Mouse (Mus musculus) hindbrain, postnatal 0 days (tissue): ENCODE results near the gene Timm29. TPM values are rescaled to one million over a fixed set of nuclear protein-coding genes. Genes with fewer than 3 reads are reported as not detected.
A peak's percentile ranks its signal among the peaks of the same experiment; 100 is the strongest.

Source experiments
- ATAC-seq: fragments of 200-750 bp; cut with Nextera tagmentation; 2 replicates; pipeline ENCODE4 v1.8.0; 2017; ENCODE audit warnings: mild to moderate bottlenecking, moderate TSS enrichment, moderate library complexity
- DNase-seq: peaks from one replicate; pipeline ENCODE4 v3.0.0-alpha.2; 2015; ENCODE audit warnings: low spot score
- H3K27ac ChIP-seq: fragments of 300-500 bp; sonication (generic); 2 replicates; pipeline ENCODE4 v1.5.1; 2014; ENCODE audit warnings: mild to moderate bottlenecking
- H3K27me3 ChIP-seq: fragments of 300-500 bp; sonication (generic); 2 replicates; pipeline ENCODE4 v1.6.1; 2014; ENCODE audit warnings: low read length, mixed read lengths; ENCODE audit not compliant: insufficient read depth
- H3K36me3 ChIP-seq: fragments of 300-500 bp; sonication (generic); 2 replicates; pipeline ENCODE4 v1.6.1; 2014; ENCODE audit warnings: low read length, mixed read lengths; ENCODE audit not compliant: insufficient read depth
- H3K4me1 ChIP-seq: fragments of 300-500 bp; sonication (generic); 2 replicates; pipeline ENCODE4 v1.6.1; 2014; ENCODE audit warnings: antibody characterized with exemption, low read length, mixed read lengths; ENCODE audit not compliant: insufficient read depth
- H3K4me2 ChIP-seq: fragments of 300-500 bp; sonication (generic); 2 replicates; pipeline ENCODE4 v1.6.1; 2014; ENCODE audit warnings: low read depth, mild to moderate bottlenecking, low read length, moderate library complexity, mixed read lengths
- H3K4me3 ChIP-seq: fragments of 300-500 bp; sonication (generic); 2 replicates; pipeline ENCODE4 v1.5.1; 2014; ENCODE audit warnings: low read length
- H3K9ac ChIP-seq: fragments of 300-500 bp; sonication (generic); replicated peaks from 2 replicates; pipeline ENCODE4 v1.6.1; 2014; ENCODE audit warnings: mild to moderate bottlenecking, low read length, moderate library complexity, mixed read lengths
- H3K9me3 ChIP-seq: fragments of 300-500 bp; sonication (generic); 2 replicates; pipeline ENCODE4 v1.6.1; 2016; ENCODE audit warnings: low read length, mixed read lengths
- CTCF ChIP-seq: IDR thresholded peaks from 2 replicates; pipeline ENCODE4 v1.5.1; 2016; ENCODE audit warnings: antibody characterized with exemption, control low read depth, low read depth
- WGBS: fragments of 180-500 bp; shearing (Covaris S2); extraction: QIAGEN DNeasy Blood & Tissue Kit; methylation state at CpG from one replicate; pipeline ENCODE4 v1.1.7; 2014; 5-methylcytosine and 5-hydroxymethylcytosine counted together
- polyA plus RNA-seq: library from polyadenylated mRNA; unstranded; fragments of >200 nt; fragmentation: Nextera tagmentation; extraction: Ambion mirVana; gene quantifications from 2 replicates; pipeline ENCODE4 v1.2.1, GENCODE M21; 2015
- total RNA-seq: library from RNA; depleted of rRNA; stranded (reverse); fragments of >200 nt; gene quantifications from 2 replicates; pipeline ENCODE4 v1.2.3, GENCODE M21; 2014

Timm29 gene
- total and polyA plus RNA-seq, 2 experiments from 2014 or later: 51.5 to 63.3 TPM

- 83% methylated on average over 3 of the region's 3 CpGs for WGBS
- Histone ChIP-seq H3K36me3 (peaks cover 4% of the 10 kb centered on the region; the same call in 1 of the 2 replicates), H3K9me3 (no peaks in the 10 kb centered on the region), H3K4me1 (no peaks in the 10 kb centered on the region), H3K27me3 (no peaks in the 10 kb centered on the region), H3K27ac (no peak overlapping the region), H3K9ac (no peak overlapping the region), H3K4me3 (no peak overlapping the region), H3K4me2 (no peak overlapping the region)
- no peak for TF ChIP-seq CTCF
- DNase-seq (no peak), ATAC-seq (no peak)
These were observed 7.7 kb downstream of the Timm29 start for GRCm38 (mm10) chr9:21600186-21600585.

GRCm38 (mm10) chr9:21601073-21601472, 8.6 kb downstream of the Timm29 start:
- Histone ChIP-seq H3K27ac (no peak overlapping the region), H3K4me2 (no peak overlapping the region), H3K27me3 (no peaks in the 10 kb centered on the region), H3K9ac (no peak overlapping the region), H3K9me3 (no peaks in the 10 kb centered on the region), H3K4me3 (no peak overlapping the region), H3K36me3 (no peaks in the 10 kb centered on the region), H3K4me1 (no peaks in the 10 kb centered on the region)
- ATAC-seq (no peak), DNase-seq (no peak)
- 85% methylated on average over 2 of the region's 2 CpGs for WGBS
- no peak for TF ChIP-seq CTCF

GRCm38 (mm10) chr9:21601722-21602399, 9.3 kb downstream of the Timm29 start:
- Histone ChIP-seq H3K9ac (no peak overlapping the region), H3K36me3 (no peaks in the 10 kb centered on the region), H3K4me3 (no peak overlapping the region), H3K9me3 (no peaks in the 10 kb centered on the region), H3K4me1 (no peaks in the 10 kb centered on the region), H3K27me3 (no peaks in the 10 kb centered on the region), H3K4me2 (no peak overlapping the region), H3K27ac (no peak overlapping the region)
- ATAC-seq: peak; percentile 69
- 47% methylated on average over 10 of the region's 10 CpGs for WGBS
- TF ChIP-seq CTCF: peak; percentile 85
- DNase-seq: peak; percentile 87

- DNase-seq (no peak), ATAC-seq (no peak)
- Histone ChIP-seq H3K9ac (no peak overlapping the region), H3K36me3 (no peaks in the 10 kb centered on the region), H3K27ac (no peak overlapping the region), H3K4me2 (no peak overlapping the region), H3K4me3 (no peak overlapping the region), H3K9me3 (no peaks in the 10 kb centered on the region), H3K4me1 (no peaks in the 10 kb centered on the region), H3K27me3 (no peaks in the 10 kb centered on the region)
- no peak for TF ChIP-seq CTCF
- WGBS: 78% methylated on average over 5 of the region's 5 CpGs
These were observed 11.6 kb downstream of the Timm29 start for GRCm38 (mm10) chr9:21604119-21604518.

GRCm38 (mm10) chr9:21605865-21606264, 13.3 kb downstream of the Timm29 start:
- Histone ChIP-seq H3K9me3 (no peaks in the 10 kb centered on the region), H3K4me3 (no peak overlapping the region), H3K27me3 (no peaks in the 10 kb centered on the region), H3K4me1 (no peaks in the 10 kb centered on the region), H3K36me3 (no peaks in the 10 kb centered on the region), H3K9ac (no peak overlapping the region), H3K4me2 (no peak overlapping the region), H3K27ac (no peak overlapping the region)
- WGBS: 72% methylated on average over 5 of the region's 5 CpGs
- TF ChIP-seq CTCF: no peak
- no peak for ATAC-seq
- DNase-seq: no peak

- ATAC-seq: no peak
- no peak overlapping the region for H3K9ac ChIP-seq
- WGBS: 88% methylated on average over 1 of the region's 1 CpGs
- no peak for TF ChIP-seq CTCF
- H3K4me3 ChIP-seq: no peak overlapping the region
- H3K9me3 ChIP-seq: no peaks in the 10 kb centered on the region
- H3K4me2 ChIP-seq: no peak overlapping the region
- DNase-seq: no peak
- H3K36me3 ChIP-seq: no peaks in the 10 kb centered on the region
- H3K4me1 ChIP-seq: no peaks in the 10 kb centered on the region
- no peaks in the 10 kb centered on the region for H3K27me3 ChIP-seq
- H3K27ac ChIP-seq: no peak overlapping the region
These were observed 14.1 kb downstream of the Timm29 start for GRCm38 (mm10) chr9:21606648-21607047.

- ATAC-seq (no peak), DNase-seq (no peak)
- 89% methylated on average over 1 of the region's 1 CpGs for WGBS
- H3K9ac ChIP-seq: no peak overlapping the region
- H3K27me3 ChIP-seq: no peaks in the 10 kb centered on the region
- H3K27ac ChIP-seq: no peak overlapping the region
- H3K4me1 ChIP-seq: no peaks in the 10 kb centered on the region
- no peak overlapping the region for H3K4me2 ChIP-seq
- H3K36me3 ChIP-seq: no peaks in the 10 kb centered on the region
- no peak overlapping the region for H3K4me3 ChIP-seq
- TF ChIP-seq CTCF: no peak
- no peaks in the 10 kb centered on the region for H3K9me3 ChIP-seq
These were observed 17.3 kb downstream of the Timm29 start for GRCm38 (mm10) chr9:21609861-21610260.
